Mouse (Mus musculus): ENCODE results near the gene Apba1.

DNA sequence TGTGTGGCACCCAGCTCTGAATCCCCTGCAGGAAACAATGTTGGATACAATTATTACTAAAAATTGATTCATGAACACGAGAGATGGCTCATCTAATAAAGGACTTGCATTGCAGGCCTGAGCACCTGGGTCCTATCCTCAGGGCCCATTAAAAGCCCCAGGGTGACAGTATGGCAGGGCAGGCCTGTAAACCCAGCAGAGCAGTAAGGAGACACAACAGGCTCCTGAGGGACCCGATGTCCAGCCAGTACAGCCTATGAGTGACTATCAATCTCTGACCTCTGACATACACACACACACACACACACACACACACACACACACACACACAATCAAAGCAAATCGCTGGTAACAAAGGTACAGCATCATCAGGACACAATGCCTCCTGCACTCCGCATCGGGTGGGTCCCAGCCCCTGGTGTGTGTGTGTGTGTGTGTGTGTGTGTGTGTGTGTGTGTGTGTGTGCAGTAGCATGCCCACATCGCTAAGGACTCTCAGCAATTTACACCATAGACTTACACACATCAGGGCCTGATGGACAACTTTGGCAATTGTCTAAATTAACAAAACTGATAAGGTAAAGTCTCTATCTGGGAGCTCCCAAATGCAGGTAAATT, 202.3 kb downstream of the Apba1 start:
- TF ChIP-seq POLR2A (IDR thresholded peaks at IDR 0.05; ENCODE audit: borderline replicate concordance, extremely low read depth, low read depth, low read length) (no peak), CTCF (IDR thresholded peaks at IDR 0.05; ENCODE audit: insufficient read depth, low read length) (no peak)
